In genomic region chr10:113652803-113653454, GRCm38 (mm10) we compare ENCODE assay signal across 28 mouse cellular contexts.
DNase-seq lines count a peak whose midpoint lies in the region; ATAC-seq and TF ChIP-seq lines count a peak whose summit lies in the region.
"Had no signal": no experiment of that assay in that cellular context is flagged by ENCODE, and none has a peak within 500 bp of the region (broad histone marks: within the 10 kb centered on the region; RNA-seq: fewer than 3 reads in every experiment).

No protein-coding gene starts in this region.

- TF ChIP-seq CTCF in kidney, adult 2 months (conservative IDR thresholded peaks at IDR 0.05; ENCODE audit: insufficient read depth, insufficient read length, low read depth, low read length) = no peak

- DNase-seq in adrenal gland, adult 2 months = peak; percentile 38
- DNase-seq in adrenal gland, adult 18-20 months (ENCODE audit: low spot score in 2 of 2) = no peak
- no peak for DNase-seq in kidney, adult 2 months
- peak; percentile 7 for DNase-seq in adrenal gland, postnatal 25 days
- no peak for DNase-seq in MN1 (ENCODE audit: low spot score)
- DNase-seq: cerebellum, postnatal 14 days; gastrocnemius, postnatal 14 days; heart, adult 18-20 months; heart, postnatal 14 days; kidney, adult 18-20 months; layer of hippocampus, adult 9-11 months; left cerebral cortex, postnatal 4 days; lung, embryonic 14.5 days; midbrain, embryonic 14.5 days; right cerebral cortex, postnatal 4 days; thymus, adult 18-20 months; thymus, postnatal 36 days had no signal

- H3K9ac ChIP-seq in kidney, embryonic 15.5 days = no peak overlapping the region
- no peak overlapping the region for H3K9ac ChIP-seq in neural tube, embryonic 15.5 days (replicated peaks)
- H3K9ac ChIP-seq: embryonic facial prominence, embryonic 15.5 days; forebrain, embryonic 15.5 days; heart, embryonic 13.5 days; limb, embryonic 15.5 days; liver, embryonic 14.5 days; lung, embryonic 14.5 days; neural tube, embryonic 13.5 days; stomach, embryonic 15.5 days had no signal

- peak; percentile 84 for ATAC-seq in kidney, embryonic 15.5 days (replicated peaks; ENCODE audit: low FRiP score)
- ATAC-seq in neural tube, embryonic 15.5 days (ENCODE audit: low FRiP score) = peak; percentile 31; the same call in 1 of the 2 replicates
- ATAC-seq: forebrain, embryonic 15.5 days; hindbrain, postnatal 0 days had no signal

- H3K27ac ChIP-seq in kidney, embryonic 15.5 days = peak overlapping the region; percentile 48; the same call in 1 of the 2 replicates
- H3K27ac ChIP-seq in kidney, adult 2 months (ENCODE audit: insufficient read depth, low read depth, low read length) = no peak overlapping the region
- H3K27ac ChIP-seq in neural tube, embryonic 15.5 days (replicated peaks) = no peak overlapping the region
- H3K27ac ChIP-seq: embryonic facial prominence, embryonic 15.5 days; forebrain, embryonic 15.5 days; heart, embryonic 13.5 days; hindbrain, postnatal 0 days; left cerebral cortex, adult 2 months; limb, embryonic 15.5 days; liver, embryonic 14.5 days; neural tube, embryonic 13.5 days; stomach, embryonic 15.5 days had no signal

- H3K27me3 ChIP-seq in kidney, embryonic 15.5 days = no peaks in the 10 kb centered on the region
- H3K27me3 ChIP-seq in kidney, adult 2 months (replicated peaks; ENCODE audit: control insufficient read depth, insufficient read depth, low read length) = no peaks in the 10 kb centered on the region
- H3K27me3 ChIP-seq in neural tube, embryonic 15.5 days (replicated peaks) = no peaks in the 10 kb centered on the region
- H3K27me3 ChIP-seq: embryonic facial prominence, embryonic 15.5 days; forebrain, embryonic 15.5 days; heart, embryonic 13.5 days; limb, embryonic 15.5 days; neural tube, embryonic 13.5 days; stomach, embryonic 15.5 days had no signal

- H3K9me3 ChIP-seq in kidney, embryonic 15.5 days (replicated peaks) = no peaks in the 10 kb centered on the region
- no peaks in the 10 kb centered on the region for H3K9me3 ChIP-seq in neural tube, embryonic 15.5 days (replicated peaks)
- H3K9me3 ChIP-seq: embryonic facial prominence, embryonic 15.5 days; forebrain, embryonic 15.5 days; heart, embryonic 13.5 days; limb, embryonic 15.5 days; neural tube, embryonic 13.5 days; stomach, embryonic 15.5 days had no signal

- 27% methylated on average over 7 of the region's 7 CpGs for WGBS in kidney, embryonic 15.5 days
- WGBS in kidney, adult 2 months = 29% methylated on average over 7 of the region's 7 CpGs
- 23% methylated on average over 7 of the region's 7 CpGs for WGBS in neural tube, embryonic 15.5 days

- H3K4me1 ChIP-seq in kidney, embryonic 15.5 days = 0 out of 2 replicates have a peak, but pooled peaks cover 3% of the 10 kb centered on the region
- H3K4me1 ChIP-seq in kidney, adult 2 months (ENCODE audit: control insufficient read depth, insufficient read depth, low read length) = no peaks in the 10 kb centered on the region
- H3K4me1 ChIP-seq in neural tube, embryonic 15.5 days = no peaks in the 10 kb centered on the region
- H3K4me1 ChIP-seq: embryonic facial prominence, embryonic 15.5 days; forebrain, embryonic 15.5 days; heart, embryonic 13.5 days; limb, embryonic 15.5 days; neural tube, embryonic 13.5 days; stomach, embryonic 15.5 days had no signal

- no peak overlapping the region for H3K4me2 ChIP-seq in kidney, embryonic 15.5 days
- no peak overlapping the region for H3K4me2 ChIP-seq in neural tube, embryonic 15.5 days
- H3K4me2 ChIP-seq: embryonic facial prominence, embryonic 15.5 days; forebrain, embryonic 15.5 days; heart, embryonic 13.5 days; limb, embryonic 15.5 days; lung, embryonic 14.5 days; neural tube, embryonic 13.5 days; stomach, embryonic 15.5 days had no signal

- no peaks in the 10 kb centered on the region for H3K36me3 ChIP-seq in kidney, embryonic 15.5 days
- H3K36me3 ChIP-seq in kidney, adult 2 months (ENCODE audit: control insufficient read depth, insufficient read depth, low read length) = no peaks in the 10 kb centered on the region
- H3K36me3 ChIP-seq in neural tube, embryonic 15.5 days = no peaks in the 10 kb centered on the region
- H3K36me3 ChIP-seq: embryonic facial prominence, embryonic 15.5 days; forebrain, embryonic 15.5 days; heart, embryonic 13.5 days; limb, embryonic 15.5 days; neural tube, embryonic 13.5 days; stomach, embryonic 15.5 days had no signal

- no peak overlapping the region for H3K4me3 ChIP-seq in kidney, embryonic 15.5 days (replicated peaks)
- H3K4me3 ChIP-seq in kidney, adult 2 months (ENCODE audit: insufficient read depth, low read depth, low read length) = no peak overlapping the region
- H3K4me3 ChIP-seq in neural tube, embryonic 15.5 days (replicated peaks) = no peak overlapping the region
- H3K4me3 ChIP-seq: embryonic facial prominence, embryonic 15.5 days; forebrain, embryonic 15.5 days; heart, embryonic 13.5 days; left cerebral cortex, adult 2 months; limb, embryonic 15.5 days; neural tube, embryonic 13.5 days; stomach, embryonic 15.5 days had no signal

- no peak for TF ChIP-seq POLR2A in kidney, adult 2 months (IDR thresholded peaks at IDR 0.05; ENCODE audit: low read depth, low read length)

Comparison
In these comparisons a context has a peak if more than half of its experiments do, and no peak if none do; other contexts are left out.
1. DNase-seq: peak in adrenal gland, adult 2 months (single experiment) and adrenal gland, postnatal 25 days (single experiment); none in adrenal gland, adult 18-20 months (0 of 2), kidney, adult 2 months (single experiment) and MN1 (single experiment).